Mouse (Mus musculus) Patski (cell line): ENCODE results near the gene Gpha2. TPM values are rescaled to one million over a fixed set of nuclear protein-coding genes. Genes with fewer than 3 reads are reported as not detected.

ENCODE experiments used
- ATAC-seq: fragments of 100-300 bp; one replicate; pipeline ENCODE4 v1.8.0; 2021
- CTCF ChIA-PET: fragments of 350-600 bp; sonication (Branson Sonifier 250); formaldehyde crosslinking; loops from one replicate; lab custom pipeline; 2022; ENCODE audit warnings: inconsistent platforms; lab: Charles Lee
- POLR2A ChIA-PET: fragments of 350-600 bp; sonication (Branson Sonifier 250); formaldehyde crosslinking; loops from one replicate; lab custom pipeline; 2022; ENCODE audit warnings: antibody characterized with exemption, inconsistent platforms; lab: Charles Lee
- DNase-seq: peaks from one replicate; pipeline ENCODE4 v3.0.0-alpha.2; 2011; ENCODE audit warnings: low read depth, low spot score
- H3K27me3 ChIP-seq: fragments of 371-371 bp; one replicate; pipeline ENCODE4 v1.5.1; 2021
- CTCF ChIP-seq: fragments of 100-300 bp; IDR thresholded peaks from one replicate; pipeline ENCODE4 v1.5.1; 2021
- in situ Hi-C: fragments of 300-500 bp; cut with MboI; formaldehyde crosslinking; loops from 3 replicates; pipeline ENCODE4 v1.11.1; 2018; ENCODE audit warnings: low pct_unique_long_range_greater_than_20kb, mixed read lengths
- polyA plus RNA-seq: library from polyadenylated mRNA; unstranded; gene quantifications from one replicate; pipeline ENCODE4 v1.2.3, GENCODE M21; 2021

Gene Gpha2
- polyA plus RNA-seq, 1 experiment from 2014 or later = 0.26 TPM

GRCm38 (mm10) chr19:6262222-6262621 is 36.0 kb downstream of the Gpha2 start:
- POLR2A ChIA-PET = interaction anchor here (0.7 kb wide), 1 partner anchor 12 kb away, joined by 3 read pairs; no protein-coding TSS in a partner anchor
- H3K27me3 ChIP-seq = no peaks in the 10 kb centered on the region
- ATAC-seq = no peak
- CTCF ChIA-PET = interaction anchor here (0.6 to 2.1 kb wide), 12 partner anchors 10 to 79 kb away, joined by 3 to 14 read pairs (median 3); partner anchors contain the start of genes Atg2a, Ehd1, Map4k2 and Men1
- TF ChIP-seq CTCF = no peak
- no peak for DNase-seq
- in situ Hi-C loops = no loop called here

- ATAC-seq (no peak), DNase-seq (no peak)
- H3K27me3 ChIP-seq = no peaks in the 10 kb centered on the region
- no peak for TF ChIP-seq CTCF
- ChIA-PET CTCF (interaction anchor here (0.6 to 2.1 kb wide), 14 partner anchors 10 to 102 kb away, joined by 3 to 14 read pairs (median 3); partner anchors contain the start of genes Atg2a, Ehd1, Map4k2 and Men1), POLR2A (interaction anchor here (0.7 to 1.3 kb wide), 3 partner anchors 12 to 41 kb away, joined by 3 read pairs; no protein-coding TSS in a partner anchor)
- in situ Hi-C loops = no loop called here
These were observed 36.8 kb downstream of the Gpha2 start for GRCm38 (mm10) chr19:6262839-6263433.

- in situ Hi-C loops = no loop called here
- no peaks in the 10 kb centered on the region for H3K27me3 ChIP-seq
- ChIA-PET POLR2A (interaction anchor here (1.1 kb wide), 1 partner anchor 36 kb away, joined by 4 read pairs; no protein-coding TSS in a partner anchor), CTCF (interaction anchor here (0.8 to 3.1 kb wide), 10 partner anchors 9 to 73 kb away, joined by 3 to 15 read pairs (median 5); partner anchors contain the start of gene Ehd1)
- ATAC-seq = no peak
- no peak for DNase-seq
- TF ChIP-seq CTCF = no peak
These were observed 38.0 kb downstream of the Gpha2 start for GRCm38 (mm10) chr19:6264200-6264599.

GRCm38 (mm10) chr19:6264945-6265344 is 38.8 kb downstream of the Gpha2 start:
- CTCF ChIA-PET = interaction anchor here (0.7 to 3.1 kb wide), 4 partner anchors 11 to 66 kb away, joined by 3 to 15 read pairs (median 4); partner anchors contain the start of gene Ehd1
- POLR2A ChIA-PET = no interaction called here
- in situ Hi-C loops = no loop called here
- ATAC-seq = no peak
- DNase-seq = no peak
- no peaks in the 10 kb centered on the region for H3K27me3 ChIP-seq
- no peak for TF ChIP-seq CTCF

- in situ Hi-C loops = no loop called here
- no peak for TF ChIP-seq CTCF
- ATAC-seq (no peak), DNase-seq (no peak)
- POLR2A ChIA-PET = interaction anchor here (0.7 kb wide), 1 partner anchor 37 kb away, joined by 3 read pairs; no protein-coding TSS in a partner anchor
- H3K27me3 ChIP-seq = no peaks in the 10 kb centered on the region
- CTCF ChIA-PET = interaction anchor here (0.7 to 3.1 kb wide), 3 partner anchors 11 to 65 kb away, joined by 3 to 15 read pairs (median 5); partner anchors contain the start of gene Ehd1
These were observed 39.6 kb downstream of the Gpha2 start for GRCm38 (mm10) chr19:6265727-6266182.

- POLR2A ChIA-PET = interaction anchor here (0.9 kb wide), 1 partner anchor 9 kb away, joined by 3 read pairs; the partner anchor contains the start of gene Ehd1
- DNase-seq (no peak), ATAC-seq (no peak)
- in situ Hi-C loops = no loop called here
- no peak for TF ChIP-seq CTCF
- no peaks in the 10 kb centered on the region for H3K27me3 ChIP-seq
- CTCF ChIA-PET = interaction anchor here (0.7 to 3.1 kb wide), 11 partner anchors 9 to 126 kb away, joined by 3 to 15 read pairs (median 5); partner anchors contain the start of genes Arl2, Cdc42bpg and Ehd1
These were observed 41.4 kb downstream of the Gpha2 start for GRCm38 (mm10) chr19:6267306-6268169.

- H3K27me3 ChIP-seq = no peaks in the 10 kb centered on the region
- POLR2A ChIA-PET = no interaction called here
- CTCF ChIA-PET = interaction anchor here (0.6 to 3.0 kb wide), 10 partner anchors 10 to 68 kb away, joined by 3 to 15 read pairs (median 4); partner anchors contain the start of gene Cdc42bpg
- DNase-seq = peak; percentile 31
- peak; percentile 48 for ATAC-seq
- in situ Hi-C loops = no loop called here
- no peak for TF ChIP-seq CTCF
These were observed 42.0 kb downstream of the Gpha2 start for GRCm38 (mm10) chr19:6268170-6268528.

GRCm38 (mm10) chr19:6268670-6269132 is 42.5 kb downstream of the Gpha2 start:
- no peak for ATAC-seq
- DNase-seq = no peak

GRCm38 (mm10) chr19:6269798-6270475 is 43.8 kb downstream of the Gpha2 start:
- H3K27me3 ChIP-seq = no peaks in the 10 kb centered on the region
- CTCF ChIA-PET = interaction anchor here (0.9 to 2.8 kb wide), 8 partner anchors 8 to 62 kb away, joined by 3 to 9 read pairs (median 4); partner anchors contain the start of gene Cdc42bpg
- no peak for TF ChIP-seq CTCF
- in situ Hi-C loops = loop anchor here (5.0 kb wide), 1 partner anchor 37 kb away; the partner anchor contains the start of gene Cdc42bpg
- ATAC-seq = no peak
- POLR2A ChIA-PET = interaction anchor here (0.7 kb wide), 1 partner anchor 61 kb away, joined by 3 read pairs; no protein-coding TSS in a partner anchor
- DNase-seq = no peak

More at GRCm38 (mm10) chr19:6268670-6269132, 42.5 kb downstream of the Gpha2 start:
- TF ChIP-seq CTCF = no peak
- POLR2A ChIA-PET = no interaction called here
- in situ Hi-C loops = no loop called here
- CTCF ChIA-PET = interaction anchor here (0.6 to 3.0 kb wide), 12 partner anchors 9 to 68 kb away, joined by 3 to 15 read pairs (median 5); partner anchors contain the start of gene Cdc42bpg
- no peaks in the 10 kb centered on the region for H3K27me3 ChIP-seq
